Mouse (Mus musculus): ENCODE data around the gene Triap1. TPM values are rescaled to one million over a fixed set of nuclear protein-coding genes. Genes with fewer than 3 reads are reported as not detected.

The Triap1 gene
- polyA plus RNA-seq, 1 experiment, result 22.4 TPM

- no peak for DNase-seq (ENCODE audit: low read depth, low spot score)
Observed at GRCm38 (mm10) chr5:115327610-115328548, 13.1 kb upstream of the Triap1 start.

GRCm38 (mm10) chr5:115330955-115331354 is 10.1 kb upstream of the Triap1 start:
- DNase-seq (ENCODE audit: low read depth, low spot score), result no peak
- 81% methylated on average over 9 of the region's 9 CpGs for WGBS

More at GRCm38 (mm10) chr5:115327610-115328548, 13.1 kb upstream of the Triap1 start:
- 1% methylated on average over 55 of the region's 55 CpGs for WGBS

- 62% methylated on average over 3 of the region's 3 CpGs for WGBS
- DNase-seq (ENCODE audit: low read depth, low spot score), result no peak
Observed at GRCm38 (mm10) chr5:115333626-115334025, 7.4 kb upstream of the Triap1 start.

- DNase-seq (ENCODE audit: low read depth, low spot score), result no peak
- WGBS, result 10% methylated on average over 7 of the region's 7 CpGs
Observed at GRCm38 (mm10) chr5:115340007-115340406, 1.0 kb upstream of the Triap1 start.

GRCm38 (mm10) chr5:115341314-115342165 is 515 bp downstream of the Triap1 start:
- 7% methylated on average over 36 of the region's 36 CpGs for WGBS

GRCm38 (mm10) chr5:115347564-115347963 is 6.5 kb downstream of the Triap1 start:
- peak; percentile 53 for DNase-seq (ENCODE audit: low read depth, low spot score)
- 0% methylated on average over 5 of the region's 5 CpGs for WGBS

More at GRCm38 (mm10) chr5:115341314-115342165, 515 bp downstream of the Triap1 start:
- no peak for DNase-seq (ENCODE audit: low read depth, low spot score)

GRCm38 (mm10) chr5:115348546-115349224 is 7.7 kb downstream of the Triap1 start, which contains the start of gene Cox6a1:
Cox6a1 (minus strand) TSS chr5:115348981.
- under 1% methylated on average over 74 of the region's 74 CpGs for WGBS
- peak; percentile 87 for DNase-seq (ENCODE audit: low read depth, low spot score)

GRCm38 (mm10) chr5:115349225-115349555 is 8.2 kb downstream of the Triap1 start:
- under 1% methylated on average over 18 of the region's 18 CpGs for WGBS
- DNase-seq (ENCODE audit: low read depth, low spot score), result no peak

GRCm38 (mm10) chr5:115351348-115351747 is 10.3 kb downstream of the Triap1 start:
- no peak for DNase-seq (ENCODE audit: low read depth, low spot score)
- 82% methylated on average over 5 of the region's 5 CpGs for WGBS

- DNase-seq (ENCODE audit: low read depth, low spot score), result no peak
- 36% methylated on average over 13 of the region's 13 CpGs for WGBS
Observed at GRCm38 (mm10) chr5:115355070-115355469, 14.0 kb downstream of the Triap1 start.

- 2% methylated on average over 12 of the region's 12 CpGs for WGBS
- DNase-seq (ENCODE audit: low read depth, low spot score), result peak; percentile 32
Observed at GRCm38 (mm10) chr5:115358872-115359271, 17.8 kb downstream of the Triap1 start.

- no peak for DNase-seq (ENCODE audit: low read depth, low spot score)
- WGBS, result 75% methylated on average over 8 of the region's 8 CpGs
Observed at GRCm38 (mm10) chr5:115359438-115359837, 18.4 kb downstream of the Triap1 start.

- 66% methylated on average over 5 of the region's 5 CpGs for WGBS
- DNase-seq (ENCODE audit: low read depth, low spot score), result no peak
Observed at GRCm38 (mm10) chr5:115359851-115360372, 18.9 kb downstream of the Triap1 start.

- WGBS, result 33% methylated on average over 7 of the region's 7 CpGs
- DNase-seq (ENCODE audit: low read depth, low spot score), result no peak
Observed at GRCm38 (mm10) chr5:115362216-115362615, 21.2 kb downstream of the Triap1 start.

- no peak for DNase-seq (ENCODE audit: low read depth, low spot score)
- WGBS, result 25% methylated on average over 18 of the region's 19 CpGs
Observed at GRCm38 (mm10) chr5:115362819-115363714, 22.0 kb downstream of the Triap1 start.

- no peak for DNase-seq (ENCODE audit: low read depth, low spot score)
- 69% methylated on average over 4 of the region's 4 CpGs for WGBS
Observed at GRCm38 (mm10) chr5:115364782-115365181, 23.8 kb downstream of the Triap1 start.

GRCm38 (mm10) chr5:115371736-115372135 is 30.7 kb downstream of the Triap1 start:
- WGBS, result 48% methylated on average over 9 of the region's 9 CpGs
- no peak for DNase-seq (ENCODE audit: low read depth, low spot score)

GRCm38 (mm10) chr5:115373441-115374203 is 32.6 kb downstream of the Triap1 start:
- no peak for DNase-seq (ENCODE audit: low read depth, low spot score)
- 30% methylated on average over 26 of the region's 26 CpGs for WGBS
